Mouse (Mus musculus): Measurements from ENCODE around the gene Baiap2l1.

GRCm38 (mm10) chr5:144269926-144270325, 88.0 kb downstream of the Baiap2l1 start:
- TF ChIP-seq CTCF (IDR thresholded peaks at IDR 0.05; ENCODE audit: borderline replicate concordance, insufficient read depth, low read length), result no peak
- TF ChIP-seq POLR2A (IDR thresholded peaks at IDR 0.05; ENCODE audit: low read depth, low read length), result no peak
